ENCODE assay signal across 18 mouse cellular contexts in the genomic region with DNA sequence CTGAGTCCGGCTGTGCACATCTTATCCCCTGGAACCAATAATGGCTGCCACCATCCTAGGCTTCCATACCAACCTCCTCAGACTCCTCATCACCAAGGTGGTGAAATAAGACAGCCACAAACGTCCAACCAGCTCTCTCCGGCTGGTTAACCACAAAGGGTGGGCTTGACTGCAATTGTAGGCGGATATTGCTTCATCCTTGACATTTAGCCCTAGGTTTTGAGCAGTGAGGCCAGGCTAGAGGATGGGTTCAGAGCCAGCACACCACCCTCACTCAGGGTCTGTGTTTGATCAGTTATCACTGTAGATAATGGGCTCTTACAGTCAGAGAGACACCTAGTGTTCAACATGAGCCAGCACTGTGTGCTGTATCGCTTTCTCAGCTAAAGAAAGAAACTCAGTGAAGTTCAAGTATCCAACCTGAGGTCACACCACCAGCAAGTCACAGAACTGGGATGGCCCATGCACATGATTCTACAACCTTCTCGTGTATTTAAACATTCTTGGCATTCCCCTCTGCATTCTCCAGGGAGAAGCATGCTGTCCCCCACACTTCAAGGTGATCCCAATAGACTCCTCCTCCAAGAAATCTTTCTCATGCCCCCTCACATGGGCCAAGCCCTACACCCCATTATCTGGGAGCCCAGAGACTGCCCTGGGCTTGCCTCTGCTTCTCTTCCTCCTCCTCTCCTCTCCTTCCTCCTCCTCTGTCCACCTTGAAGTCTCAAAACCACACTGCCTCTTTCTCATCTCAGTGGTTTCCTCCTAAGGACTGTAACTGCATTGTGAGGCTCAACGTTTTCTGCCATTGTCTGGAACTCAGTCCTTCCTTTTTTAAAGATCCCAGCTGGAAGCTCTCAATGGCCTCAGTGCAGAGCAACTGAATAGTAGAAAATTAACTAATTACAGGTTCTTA.
A peak's percentile ranks its signal among the peaks of the same experiment; 100 is the strongest.
DNase-seq lines count a peak whose midpoint lies in the region; ATAC-seq and TF ChIP-seq lines count a peak whose summit lies in the region.
"Had no signal": no experiment of that assay in that cellular context is flagged by ENCODE, and none has a peak within 500 bp of the region (broad histone marks: within the 10 kb centered on the region; RNA-seq: fewer than 3 reads in every experiment).

No protein-coding gene starts in this region.

- H3K4me2 ChIP-seq in kidney, postnatal 0 days (ENCODE audit: low read length), result no peak overlapping the region
- H3K4me2 ChIP-seq in stomach, postnatal 0 days (replicated peaks; ENCODE audit: low read depth), result no peak overlapping the region
- H3K4me2 ChIP-seq: embryonic facial prominence, embryonic 15.5 days; midbrain, embryonic 12.5 days had no signal

- peak; percentile 47 for TF ChIP-seq CTCF in kidney, postnatal 0 days (IDR thresholded peaks at IDR 0.05; ENCODE audit: low read depth)
- TF ChIP-seq CTCF in brain, embryonic 14.5 days (IDR thresholded peaks at IDR 0.05; ENCODE audit: borderline replicate concordance, extremely low read depth, insufficient read depth, insufficient read length), result peak; percentile 29; the same call in 1 of the 2 replicates
- TF ChIP-seq CTCF in stomach, postnatal 0 days (IDR thresholded peaks at IDR 0.05; ENCODE audit: low read depth), result peak; percentile 37

- no peaks in the 10 kb centered on the region for H3K9me3 ChIP-seq in kidney, postnatal 0 days (replicated peaks; ENCODE audit: low read length)
- no peaks in the 10 kb centered on the region for H3K9me3 ChIP-seq in stomach, postnatal 0 days (ENCODE audit: control insufficient read depth, low read length)

- no peaks in the 10 kb centered on the region for H3K4me1 ChIP-seq in kidney, postnatal 0 days (replicated peaks; ENCODE audit: insufficient read depth, low read length)
- no peaks in the 10 kb centered on the region for H3K4me1 ChIP-seq in stomach, postnatal 0 days (replicated peaks; ENCODE audit: control insufficient read depth, insufficient read depth)
- H3K4me1 ChIP-seq: embryonic facial prominence, embryonic 15.5 days; hindbrain, embryonic 10.5 days; midbrain, embryonic 12.5 days had no signal

- WGBS in kidney, postnatal 0 days, result 63% methylated on average over 7 of the region's 7 CpGs
- WGBS in stomach, postnatal 0 days, result 70% methylated on average over 7 of the region's 7 CpGs

- TF ChIP-seq EP300 in stomach, postnatal 0 days (optimal IDR thresholded peaks at IDR 0.05), result no peak

- TF ChIP-seq POLR2A in brain, embryonic 14.5 days (IDR thresholded peaks at IDR 0.05; ENCODE audit: borderline replicate concordance, extremely low read depth, insufficient read depth, insufficient read length, poor library complexity, severe bottlenecking), result no peak

- ATAC-seq in kidney, postnatal 0 days (replicated peaks; ENCODE audit: low FRiP score, low read depth), result no peak
- ATAC-seq in stomach, postnatal 0 days (ENCODE audit: low FRiP score, low TSS enrichment), result no peak
- ATAC-seq: forebrain, embryonic 16.5 days had no signal

- no peak overlapping the region for H3K9ac ChIP-seq in kidney, postnatal 0 days (ENCODE audit: low read depth, low read length)
- no peak overlapping the region for H3K9ac ChIP-seq in stomach, postnatal 0 days (ENCODE audit: low read length)
- H3K9ac ChIP-seq: embryonic facial prominence, embryonic 15.5 days; liver, embryonic 14.5 days; midbrain, embryonic 12.5 days had no signal

- no peak overlapping the region for H3K4me3 ChIP-seq in kidney, postnatal 0 days (replicated peaks; ENCODE audit: low read depth, low read length)
- H3K4me3 ChIP-seq in stomach, postnatal 0 days (ENCODE audit: low read depth, low read length), result no peak overlapping the region
- H3K4me3 ChIP-seq: embryonic facial prominence, embryonic 15.5 days; hindbrain, embryonic 10.5 days; midbrain, embryonic 12.5 days had no signal

- intact Hi-C loops in heart, postnatal 10 days (cut with DNase I), result no loop called here

- no peaks in the 10 kb centered on the region for H3K27me3 ChIP-seq in kidney, postnatal 0 days (ENCODE audit: insufficient read depth, low read length)
- no peaks in the 10 kb centered on the region for H3K27me3 ChIP-seq in stomach, postnatal 0 days (ENCODE audit: control insufficient read depth, insufficient read depth, low read length)
- H3K27me3 ChIP-seq: embryonic facial prominence, embryonic 15.5 days; midbrain, embryonic 12.5 days had no signal

- no peaks in the 10 kb centered on the region for H3K36me3 ChIP-seq in kidney, postnatal 0 days (ENCODE audit: insufficient read depth, low read length)
- H3K36me3 ChIP-seq in stomach, postnatal 0 days (ENCODE audit: control insufficient read depth, insufficient read depth, low read length), result no peaks in the 10 kb centered on the region
- H3K36me3 ChIP-seq: embryonic facial prominence, embryonic 15.5 days; hindbrain, embryonic 10.5 days; midbrain, embryonic 12.5 days had no signal

- DNase-seq in kidney, postnatal 0 days (ENCODE audit: low spot score), result no peak
- no peak for DNase-seq in kidney, postnatal 10 days
- DNase-seq in thymus, postnatal 0 days (ENCODE audit: low spot score), result peak; percentile 43
- no peak for DNase-seq in thymus, postnatal 25 days
- no peak for DNase-seq in brain, embryonic 14.5 days (ENCODE audit: low read depth)
- DNase-seq in stomach, postnatal 0 days (ENCODE audit: low spot score), result no peak
- no peak for DNase-seq in heart, postnatal 10 days
- DNase-seq in urinary bladder, postnatal 10 days (ENCODE audit: low spot score), result no peak
- DNase-seq: adrenal gland, adult 2 months; gastrocnemius, postnatal 36 days; kidney, adult 2 months; kidney, postnatal 25 days; right cerebral cortex, postnatal 14 days had no signal

- no peak overlapping the region for H3K27ac ChIP-seq in kidney, postnatal 0 days
- H3K27ac ChIP-seq in stomach, postnatal 0 days (replicated peaks), result no peak overlapping the region
- H3K27ac ChIP-seq: embryonic facial prominence, embryonic 15.5 days; hindbrain, embryonic 10.5 days; liver, embryonic 14.5 days; midbrain, embryonic 12.5 days had no signal
